Mouse (Mus musculus): ENCODE results near the gene Spry2.

GRCm38 (mm10) chr14:105907216-105907615 lies 10.6 kb upstream of the Spry2 start:
- TF ChIP-seq CTCF (IDR thresholded peaks at IDR 0.05; ENCODE audit: borderline replicate concordance, insufficient read depth, low read depth, low read length) (no peak), POLR2A (IDR thresholded peaks at IDR 0.05; ENCODE audit: borderline replicate concordance, insufficient read depth, low read length) (no peak)

Measured in cerebellum, adult 2 months (tissue).